Mouse (Mus musculus) embryonic facial prominence, embryonic 12.5 days (tissue): ENCODE data around the gene Cox11. TPM values are rescaled to one million over a fixed set of nuclear protein-coding genes. Genes with fewer than 3 reads are reported as not detected.
A peak's percentile ranks its signal among the peaks of the same experiment; 100 is the strongest.

Experiments used
- ATAC-seq: fragments of 200-750 bp; cut with Nextera tagmentation; 2 replicates; pipeline ENCODE4 v1.8.0; 2017; ENCODE audit not compliant: insufficient number of reproducible peaks, insufficient read depth, low FRiP score, low TSS enrichment
- H3K27ac ChIP-seq: fragments of 300-500 bp; sonication (generic); 2 replicates; pipeline ENCODE4 v1.5.1; 2016; ENCODE audit warnings: mild to moderate bottlenecking
- H3K27me3 ChIP-seq: fragments of 300-500 bp; sonication (generic); 2 replicates; pipeline ENCODE4 v1.6.1; 2016; ENCODE audit warnings: mild to moderate bottlenecking, moderate library complexity
- H3K36me3 ChIP-seq: fragments of 300-500 bp; sonication (generic); 2 replicates; pipeline ENCODE4 v1.6.1; 2016; ENCODE audit warnings: mild to moderate bottlenecking
- H3K4me1 ChIP-seq: fragments of 300-500 bp; sonication (generic); 2 replicates; pipeline ENCODE4 v1.6.1; 2016
- H3K4me2 ChIP-seq: fragments of 300-500 bp; sonication (generic); replicated peaks from 2 replicates; pipeline ENCODE4 v1.6.1; 2016; ENCODE audit warnings: mild to moderate bottlenecking, moderate library complexity
- H3K4me3 ChIP-seq: fragments of 300-500 bp; sonication (generic); 2 replicates; pipeline ENCODE4 v1.5.1; 2016; ENCODE audit warnings: mild to moderate bottlenecking
- H3K9ac ChIP-seq: fragments of 300-500 bp; sonication (generic); 2 replicates; pipeline ENCODE4 v1.6.1; 2016; ENCODE audit warnings: mild to moderate bottlenecking, moderate library complexity
- H3K9me3 ChIP-seq: fragments of 300-500 bp; sonication (generic); 2 replicates; pipeline ENCODE4 v1.6.1; 2016; ENCODE audit warnings: mild to moderate bottlenecking, moderate library complexity
- WGBS: fragments of 180-500 bp; shearing (Covaris S2); methylation state at CpG from one replicate; pipeline ENCODE4 v1.1.7; 2016; 5-methylcytosine and 5-hydroxymethylcytosine counted together
- polyA plus RNA-seq: library from polyadenylated mRNA; unstranded; fragments of >200 nt; fragmentation: Nextera tagmentation; extraction: Ambion mirVana; gene quantifications from 2 replicates; pipeline ENCODE4 v1.2.1, GENCODE M21; 2016

Cox11 gene
- polyA plus RNA-seq, 1 experiment from 2014 or later: 47.9 TPM

- peak within 1 kb of the TSS; percentile 62 for H3K4me3 ChIP-seq
- H3K4me1 ChIP-seq: peaks cover 9% of the 10 kb centered on the region; the same call in 1 of the 2 replicates
- 0 out of 2 replicates have a peak within 1 kb of the TSS, but pooled peaks have one; percentile 11 for H3K27ac ChIP-seq
- no peaks in the 10 kb centered on the region for H3K36me3 ChIP-seq
- no peaks in the 10 kb centered on the region for H3K9me3 ChIP-seq
- peak within 1 kb of the TSS; percentile 48 for H3K9ac ChIP-seq
- peak within 1 kb of the TSS; percentile 89 for H3K4me2 ChIP-seq
- no peaks in the 10 kb centered on the region for H3K27me3 ChIP-seq
- 5% methylated on average over 45 of the region's 47 CpGs for WGBS
- ATAC-seq: peak; percentile 88
Observed at GRCm38 (mm10) chr11:90687460-90688416, 49.8 kb downstream of the Cox11 start, which contains the start of gene Tom1l1. Gene Tom1l1, minus strand, starts transcription at chr11:90688366.

DNA sequence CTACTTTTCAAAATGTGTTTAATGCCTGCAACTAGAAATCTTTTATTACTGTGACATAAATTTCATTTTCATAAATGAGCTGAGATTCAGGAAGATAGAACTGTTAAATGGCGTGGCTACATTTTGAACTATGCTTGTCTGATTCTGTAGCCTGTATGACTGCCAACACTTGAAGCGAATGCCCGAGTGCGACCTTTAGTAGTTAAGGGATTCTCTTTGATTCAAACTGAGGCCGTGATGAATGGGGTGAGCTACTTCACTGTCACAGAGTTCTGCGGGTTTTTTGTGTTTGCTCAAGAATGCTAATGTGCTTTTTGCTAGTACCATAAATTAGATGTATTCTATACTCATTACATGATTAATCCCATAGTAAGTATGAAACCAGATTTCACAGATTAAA, 52.4 kb downstream of the Cox11 start:
- no peaks in the 10 kb centered on the region for H3K9me3 ChIP-seq
- H3K9ac ChIP-seq: no peak overlapping the region
- H3K36me3 ChIP-seq: no peaks in the 10 kb centered on the region
- H3K4me3 ChIP-seq: no peak overlapping the region
- H3K27me3 ChIP-seq: no peaks in the 10 kb centered on the region
- 55% methylated on average over 6 of the region's 6 CpGs for WGBS
- no peak overlapping the region for H3K27ac ChIP-seq
- H3K4me2 ChIP-seq: no peak overlapping the region
- H3K4me1 ChIP-seq: peaks cover 9% of the 10 kb centered on the region; the same call in 1 of the 2 replicates
- ATAC-seq: no peak

GRCm38 (mm10) chr11:90694206-90694605, 56.2 kb downstream of the Cox11 start:
- Histone ChIP-seq H3K4me3 (no peak overlapping the region), H3K4me1 (no peaks in the 10 kb centered on the region), H3K27ac (no peak overlapping the region), H3K27me3 (no peaks in the 10 kb centered on the region), H3K9me3 (no peaks in the 10 kb centered on the region), H3K9ac (no peak overlapping the region), H3K4me2 (no peak overlapping the region), H3K36me3 (no peaks in the 10 kb centered on the region)
- ATAC-seq: no peak
- 68% methylated on average over 4 of the region's 4 CpGs for WGBS

Other genes starting within 250 kb of the Cox11 start
- 3.7 TPM in 2 replicates for gene Hlf, start 247.3 kb upstream of the Cox11 start, polyA plus RNA-seq
- gene Stxbp4, start 89 bp upstream of the Cox11 start, polyA plus RNA-seq: 39.7 and 41.0 TPM in 2 replicates
- gene Tom1l1, start 50.2 kb downstream of the Cox11 start, polyA plus RNA-seq: 19.2 and 24.2 TPM in 2 replicates